In genomic region chr11:53443861-53444260, GRCm38 (mm10) we compare ENCODE assay signal across 10 mouse cellular contexts. TPM values are rescaled to one million over a fixed set of nuclear protein-coding genes. Genes with fewer than 3 reads are reported as not detected.
DNase-seq lines count a peak whose midpoint lies in the region; ATAC-seq lines count a peak whose summit lies in the region.
"Had no signal": no experiment of that assay in that cellular context is flagged by ENCODE, and none has a peak within 500 bp of the region (broad histone marks: within the 10 kb centered on the region; RNA-seq: fewer than 3 reads in every experiment).

No protein-coding gene starts in this region.

- no peak overlapping the region for H3K4me2 ChIP-seq in liver, embryonic 12.5 days

- no peaks in the 10 kb centered on the region for H3K36me3 ChIP-seq in liver, embryonic 12.5 days
- H3K36me3 ChIP-seq: G1E had no signal

- peaks cover 4% of the 10 kb centered on the region; the same call in 1 of the 2 replicates for H3K27me3 ChIP-seq in liver, embryonic 12.5 days (replicated peaks)

- no peak overlapping the region for H3K9ac ChIP-seq in liver, embryonic 12.5 days

- no peak overlapping the region for H3K4me3 ChIP-seq in liver, embryonic 12.5 days

- no peak overlapping the region for H3K27ac ChIP-seq in liver, embryonic 12.5 days

- 19% methylated on average over 6 of the region's 6 CpGs for WGBS in liver, embryonic 12.5 days (ENCODE audit: insufficient replicate concordance)

- H3K4me1 ChIP-seq in liver, embryonic 12.5 days: peaks cover 25% of the 10 kb centered on the region

- peak; percentile 51 to 67 for DNase-seq in cerebellum, adult 18-20 months
- DNase-seq in retina, postnatal 1 day: peak; percentile 26
- DNase-seq in retina, embryonic 14.5 days (ENCODE audit: low spot score): no peak
- DNase-seq in thymus, postnatal 25 days: peak; percentile 59
- no peak for DNase-seq in ovary, postnatal 36 days (ENCODE audit: low spot score)
- no peak for DNase-seq in ovary, adult 18-20 months (ENCODE audit: low spot score)

- ATAC-seq in cerebellum, adult (ENCODE audit: insufficient number of reproducible peaks, low FRiP score, low TSS enrichment): no peak
- peak; percentile 43; the same call in 1 of the 2 replicates for ATAC-seq in liver, embryonic 12.5 days

- no peaks in the 10 kb centered on the region for H3K9me3 ChIP-seq in liver, embryonic 12.5 days (replicated peaks)
- H3K9me3 ChIP-seq: G1E had no signal

RNA-seq across cellular contexts. Expression of gene Gdf9, which starts 13.0 kb away (rescaled TPM):
- 0.21 and 0.33 TPM in 2 replicates for polyA plus RNA-seq in liver, embryonic 12.5 days (2016; fragmentation: Nextera tagmentation; extraction: Ambion mirVana)

RNA-seq across cellular contexts. Expression of gene Gm10447, which starts 13.0 kb away (rescaled TPM):
- 0.05 and 0.10 TPM in 2 replicates for polyA plus RNA-seq in liver, embryonic 12.5 days (2016; fragmentation: Nextera tagmentation; extraction: Ambion mirVana)
- polyA plus RNA-seq: G1E; neural tube, embryonic 14.5 days had no signal

RNA-seq across cellular contexts. Expression of gene Shroom1, which starts 13.1 kb away (rescaled TPM):
- polyA plus RNA-seq in liver, embryonic 12.5 days (2016; fragmentation: Nextera tagmentation; extraction: Ambion mirVana): 1.9 and 2.0 TPM in 2 replicates
- polyA plus RNA-seq: G1E had no signal

RNA-seq across cellular contexts. Expression of gene Uqcrq, which starts 13.2 kb away (rescaled TPM):
- 641 and 664 TPM in 2 replicates for polyA plus RNA-seq in liver, embryonic 12.5 days (2016; fragmentation: Nextera tagmentation; extraction: Ambion mirVana)

RNA-seq across cellular contexts. Expression of gene Leap2, which starts 20.9 kb away (rescaled TPM):
- 5.3 and 5.4 TPM in 2 replicates for polyA plus RNA-seq in liver, embryonic 12.5 days (2016; fragmentation: Nextera tagmentation; extraction: Ambion mirVana)
- polyA plus RNA-seq: G1E; neural tube, embryonic 14.5 days had no signal

Comparison
In these comparisons a context has a peak if more than half of its experiments do, and no peak if none do; other contexts are left out.
1. DNase-seq: peak in cerebellum, adult 18-20 months (2 of 2), retina, postnatal 1 day (single experiment) and thymus, postnatal 25 days (single experiment); none in retina, embryonic 14.5 days (single experiment), ovary, postnatal 36 days (single experiment) and ovary, adult 18-20 months (single experiment).